Mouse (Mus musculus) G1E (cell line): ENCODE measurements around the gene Fgfr2. TPM values are rescaled to one million over a fixed set of nuclear protein-coding genes. Genes with fewer than 3 reads are reported as not detected.

Experiments used
- ATAC-seq: 2 replicates; pipeline ENCODE4 v1.8.0; 2016; ENCODE audit warnings: mild to moderate bottlenecking; ENCODE audit not compliant: insufficient number of reproducible peaks, poor library complexity, low FRiP score, severe bottlenecking; ENCODE audit errors: extremely low read depth
- DNase-seq: peaks from one replicate; pipeline ENCODE4 v3.0.0; 2012; ENCODE audit warnings: low spot score
- H3K27me3 ChIP-seq: 2 replicates; pipeline ENCODE4 v1.6.1; 2012; ENCODE audit warnings: mild to moderate bottlenecking, low read length, inconsistent platforms; ENCODE audit not compliant: insufficient read depth
- H3K36me3 ChIP-seq: replicated peaks from 2 replicates; pipeline ENCODE3; 2012; ENCODE audit warnings: mild to moderate bottlenecking, inconsistent platforms
- H3K4me1 ChIP-seq: 2 replicates; pipeline ENCODE4 v1.6.1; 2012; ENCODE audit warnings: low read depth, low read length, inconsistent platforms, mixed read lengths; ENCODE audit not compliant: insufficient read depth
- H3K4me3 ChIP-seq: 2 replicates; pipeline ENCODE4 v1.5.1; 2012; ENCODE audit warnings: low read depth, mild to moderate bottlenecking, inconsistent platforms, low read length, moderate library complexity, mixed read lengths
- H3K9me3 ChIP-seq: replicated peaks from 2 replicates; pipeline ENCODE4 v1.6.1; 2012; ENCODE audit warnings: inconsistent platforms
- CTCF ChIP-seq: IDR thresholded peaks from 2 replicates; pipeline ENCODE4 v1.5.1; 2012; ENCODE audit warnings: low read depth, low read length, inconsistent platforms, mixed read lengths
- GATA1 ChIP-seq: IDR thresholded peaks from 2 replicates; pipeline ENCODE4 v1.6.1; 2012; ENCODE audit warnings: borderline replicate concordance, low read length, inconsistent platforms, mixed read lengths
- GATA2 ChIP-seq: IDR thresholded peaks from 2 replicates; pipeline ENCODE4 v1.6.1; 2012; ENCODE audit warnings: low read depth, low read length, inconsistent platforms, borderline replicate concordance
- POLR2AphosphoS5 ChIP-seq: IDR thresholded peaks from 2 replicates; pipeline ENCODE4 v1.6.1; 2012; ENCODE audit warnings: low read depth, low read length, inconsistent platforms; ENCODE audit not compliant: insufficient replicate concordance
- TAL1 ChIP-seq: conservative IDR thresholded peaks from 2 replicates; pipeline ENCODE4 v1.6.1; 2012; ENCODE audit warnings: low read depth, low read length, inconsistent platforms, mixed read lengths
- polyA plus RNA-seq: library from polyadenylated mRNA; stranded (reverse); fragments of >175 nt; gene quantifications from 2 replicates; pipeline ENCODE4 v1.2.3, GENCODE M21; 2012
- total RNA-seq, 2 experiments: library from RNA; stranded (forward) in 1 of 2; stranded (reverse) in 1 of 2; fragments of 200-1000 nt in 1 of 2; fragments of >200 nt in 1 of 2; fragmentation: Nextera tagmentation in 1 of 2; gene quantifications; 2 replicates each; pipeline ENCODE4 v1.2.3; 2014 to 2017

Gene Fgfr2
- total and polyA plus RNA-seq, 3 experiments: 0.22 TPM; not detected in 2

DNA sequence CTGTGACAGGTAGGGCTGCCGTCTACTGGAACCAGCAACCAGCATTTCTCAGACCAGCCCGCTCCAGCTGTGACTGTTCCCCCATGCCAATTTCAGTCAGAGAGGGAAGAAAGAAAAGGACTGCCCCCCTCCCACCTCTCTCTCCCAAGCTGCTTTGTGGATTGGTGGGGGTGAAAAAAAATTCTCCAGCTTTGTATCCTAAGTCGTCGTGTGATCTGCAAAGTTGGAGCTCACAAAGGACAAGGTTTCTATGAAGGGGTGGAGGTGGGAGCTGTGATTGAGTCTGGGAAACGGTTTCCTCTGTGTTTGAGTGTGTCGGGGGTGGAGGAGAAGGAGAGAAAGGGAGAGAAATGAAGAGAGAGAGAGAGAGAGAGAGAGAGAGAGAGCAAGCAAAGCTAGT is 1147.3 kb downstream of the Fgfr2 start:
- Histone ChIP-seq H3K27me3 (no peaks in the 10 kb centered on the region), H3K4me1 (no peaks in the 10 kb centered on the region), H3K36me3 (no peaks in the 10 kb centered on the region), H3K9me3 (peaks cover 82% of the 10 kb centered on the region), H3K4me3 (no peak overlapping the region)
- TF ChIP-seq POLR2AphosphoS5 (no peak), GATA2 (no peak), TAL1 (no peak), CTCF (no peak), GATA1 (no peak)
- ATAC-seq (no peak), DNase-seq (no peak)

DNA sequence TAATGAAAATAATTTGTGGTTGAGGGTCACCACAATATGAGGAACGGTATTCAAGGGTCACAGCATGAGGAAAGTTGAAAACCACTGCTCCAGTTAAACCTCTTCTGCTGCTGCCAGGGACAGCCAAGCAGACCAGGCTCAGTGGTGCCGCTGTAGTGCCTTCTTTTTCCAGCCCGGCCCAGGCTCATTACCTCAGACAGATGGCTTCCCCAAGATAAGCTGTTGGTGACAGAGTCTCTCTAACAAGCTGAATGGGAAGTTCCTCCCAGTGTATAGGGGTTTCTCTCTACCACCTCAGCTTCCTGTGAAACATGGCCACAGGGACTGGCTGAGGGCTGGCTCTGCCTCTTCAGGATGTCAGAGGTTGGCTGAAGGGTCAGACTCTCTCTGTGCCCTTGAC is 1152.9 kb downstream of the Fgfr2 start:
- Histone ChIP-seq H3K9me3 (peaks cover 86% of the 10 kb centered on the region), H3K4me3 (no peak overlapping the region), H3K36me3 (no peaks in the 10 kb centered on the region), H3K4me1 (no peaks in the 10 kb centered on the region), H3K27me3 (no peaks in the 10 kb centered on the region)
- DNase-seq (no peak), ATAC-seq (no peak)
- TF ChIP-seq CTCF (no peak), TAL1 (no peak), GATA2 (no peak), GATA1 (no peak), POLR2AphosphoS5 (no peak)

DNA sequence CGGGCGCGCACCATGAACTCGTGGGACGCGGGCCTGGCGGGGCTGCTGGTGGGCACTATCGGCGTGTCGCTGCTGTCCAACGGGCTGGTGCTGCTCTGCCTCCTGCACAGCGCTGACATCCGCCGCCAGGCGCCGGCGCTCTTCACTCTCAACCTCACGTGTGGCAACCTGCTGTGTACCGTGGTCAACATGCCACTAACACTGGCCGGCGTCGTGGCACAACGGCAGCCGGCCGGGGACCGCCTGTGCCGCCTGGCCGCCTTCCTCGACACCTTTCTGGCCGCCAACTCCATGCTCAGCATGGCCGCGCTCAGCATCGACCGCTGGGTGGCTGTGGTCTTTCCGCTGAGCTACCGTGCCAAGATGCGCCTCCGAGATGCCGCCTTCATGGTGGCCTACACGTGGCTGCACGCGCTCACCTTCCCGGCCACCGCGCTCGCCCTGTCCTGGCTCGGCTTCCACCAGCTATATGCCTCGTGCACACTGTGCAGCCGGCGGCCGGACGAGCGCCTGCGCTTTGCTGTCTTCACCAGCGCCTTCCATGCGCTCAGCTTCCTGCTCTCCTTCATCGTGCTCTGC is 1156.1 kb downstream of the Fgfr2 start:
- peaks cover 86% of the 10 kb centered on the region for H3K9me3 ChIP-seq
- ATAC-seq (no peak), DNase-seq (no peak)
- H3K36me3 ChIP-seq: no peaks in the 10 kb centered on the region
- TF ChIP-seq TAL1: no peak
- no peak for TF ChIP-seq GATA2
- TF ChIP-seq CTCF: no peak
- no peak for TF ChIP-seq POLR2AphosphoS5
- peak overlapping the region; percentile 35; the same call in 1 of the 2 replicates for H3K4me3 ChIP-seq
- no peaks in the 10 kb centered on the region for H3K4me1 ChIP-seq
- H3K27me3 ChIP-seq: no peaks in the 10 kb centered on the region

DNA sequence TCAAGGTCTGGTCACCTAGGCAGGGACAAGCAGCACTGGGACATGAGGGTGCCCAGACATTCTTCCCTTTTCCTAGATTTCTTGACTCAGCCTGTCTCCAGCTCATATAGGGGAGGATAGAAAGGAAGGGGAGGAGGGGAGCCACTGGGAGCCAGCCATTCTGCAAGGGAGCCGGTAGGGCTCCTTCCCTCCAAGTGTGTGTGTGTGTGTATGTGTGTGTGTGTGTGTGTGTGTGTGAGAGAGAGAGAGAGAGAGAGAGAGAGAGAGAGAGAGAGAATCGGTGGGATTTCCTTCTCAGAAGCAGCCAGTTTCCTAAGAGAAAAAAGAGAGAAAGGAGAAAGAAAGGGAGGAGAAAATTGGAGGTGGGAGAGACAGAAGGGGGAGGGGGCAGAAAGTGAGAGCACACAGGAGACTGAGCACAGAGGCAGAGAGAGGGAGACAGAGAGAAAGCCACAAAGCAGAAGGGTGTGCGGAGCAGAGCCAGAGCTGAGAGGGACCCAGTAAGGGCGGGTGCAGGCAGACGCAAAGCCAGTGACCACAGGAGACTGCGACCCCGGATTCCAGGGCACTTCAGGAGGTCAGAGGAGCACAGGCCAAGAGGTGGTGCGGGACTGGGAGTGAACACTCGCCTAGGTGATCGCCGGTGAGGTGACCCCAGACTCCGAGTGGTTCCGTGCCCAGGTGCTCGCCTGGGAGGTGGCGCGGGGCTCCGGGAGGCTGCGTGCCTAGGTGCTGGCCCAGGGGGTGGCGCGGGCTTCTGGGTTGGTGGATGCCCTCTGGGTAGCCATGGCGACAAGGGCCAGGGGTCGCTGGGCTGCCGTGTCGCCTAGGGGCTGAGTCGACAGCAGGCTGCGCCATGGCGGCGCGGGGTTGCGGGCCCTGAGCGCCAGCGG is 1156.9 kb downstream of the Fgfr2 start, which contains the start of gene Gpr26:
Gene Gpr26 (plus strand): TSS at position 438 of the 893 bp plus-strand sequence.
- Histone ChIP-seq H3K9me3 (peaks cover 85% of the 10 kb centered on the region), H3K36me3 (no peaks in the 10 kb centered on the region), H3K27me3 (no peaks in the 10 kb centered on the region), H3K4me1 (no peaks in the 10 kb centered on the region), H3K4me3 (peak within 1 kb of the TSS; percentile 35; the same call in 1 of the 2 replicates)
- DNase-seq (no peak), ATAC-seq (no peak)
- TF ChIP-seq GATA2 (no peak), POLR2AphosphoS5 (no peak), CTCF (no peak), TAL1 (no peak), GATA1 (no peak)

DNA sequence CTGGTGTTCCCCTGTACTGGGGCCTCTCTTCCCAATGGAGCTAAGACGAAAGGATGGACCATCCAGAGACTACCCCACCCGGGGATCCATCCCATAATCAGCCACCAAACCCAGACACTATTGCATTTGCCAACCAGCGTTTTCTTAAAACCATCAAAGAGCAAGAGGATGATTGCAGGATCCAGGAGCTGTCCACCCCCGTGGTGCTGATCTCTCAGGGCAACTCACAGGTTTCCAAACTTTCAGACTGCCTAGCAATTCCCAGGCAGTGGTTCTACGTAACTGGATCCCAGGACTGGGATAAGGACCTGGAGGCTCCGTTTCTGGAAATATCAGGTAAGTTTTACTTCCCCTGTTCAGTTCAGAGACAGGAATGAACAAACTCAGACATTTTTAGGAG is 1162.6 kb downstream of the Fgfr2 start:
- DNase-seq (no peak), ATAC-seq (no peak)
- Histone ChIP-seq H3K4me1 (no peaks in the 10 kb centered on the region), H3K4me3 (no peak overlapping the region), H3K9me3 (peaks cover 62% of the 10 kb centered on the region), H3K27me3 (no peaks in the 10 kb centered on the region), H3K36me3 (no peaks in the 10 kb centered on the region)
- no peak for TF ChIP-seq POLR2AphosphoS5
- no peak for TF ChIP-seq TAL1
- no peak for TF ChIP-seq GATA2
- no peak for TF ChIP-seq GATA1
- TF ChIP-seq CTCF: no peak

DNA sequence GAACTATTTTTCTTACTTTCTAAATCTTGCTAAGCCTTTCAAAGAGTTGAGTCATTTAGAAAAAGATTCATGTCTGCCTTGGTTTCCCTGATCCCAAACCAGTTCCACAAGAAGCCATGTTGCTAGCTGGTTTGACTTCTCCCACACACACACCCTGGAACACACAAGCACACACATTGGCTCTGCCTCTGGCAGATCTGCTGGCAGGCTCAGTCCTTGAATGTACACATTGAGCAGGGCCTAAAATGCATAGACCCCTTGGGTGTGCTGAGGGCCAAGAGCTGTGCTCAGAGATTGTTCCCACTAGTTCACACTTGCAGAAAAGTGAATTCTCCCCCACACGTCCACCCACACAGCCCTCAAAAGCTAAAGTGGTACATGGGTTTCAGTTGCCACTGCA is 1164.4 kb downstream of the Fgfr2 start:
- H3K36me3 ChIP-seq: no peaks in the 10 kb centered on the region
- no peaks in the 10 kb centered on the region for H3K27me3 ChIP-seq
- peaks cover 48% of the 10 kb centered on the region for H3K9me3 ChIP-seq
- H3K4me3 ChIP-seq: no peak overlapping the region
- H3K4me1 ChIP-seq: no peaks in the 10 kb centered on the region
- TF ChIP-seq GATA1 (no peak), GATA2 (no peak), POLR2AphosphoS5 (no peak), CTCF (no peak)
- DNase-seq (no peak), ATAC-seq (no peak)
